Mouse (Mus musculus) cerebellum, adult 2 months (tissue): Measurements from ENCODE around the gene Stt3b. TPM values are rescaled to one million over a fixed set of nuclear protein-coding genes. Genes with fewer than 3 reads are reported as not detected.

ENCODE experiments used
- DNase-seq, 2 experiments: peaks; one replicate each; pipeline ENCODE4 v3.0.0; 2021
- H3K27ac ChIP-seq: fragments of 200-500 bp; 2 replicates; pipeline ENCODE4 v1.5.1; 2012; ENCODE audit warnings: low read length, control low read depth, inconsistent platforms; ENCODE audit not compliant: insufficient read depth
- H3K27me3 ChIP-seq: fragments of 200-500 bp; 2 replicates; pipeline ENCODE4 v1.6.1; 2012; ENCODE audit warnings: inconsistent platforms, mild to moderate bottlenecking, low read length, moderate library complexity; ENCODE audit not compliant: control insufficient read depth, insufficient read depth
- H3K4me1 ChIP-seq: fragments of 200-500 bp; 2 replicates; pipeline ENCODE4 v1.6.1; 2011; ENCODE audit warnings: low read length; ENCODE audit not compliant: control insufficient read depth, insufficient read depth
- H3K4me3 ChIP-seq: fragments of 200-500 bp; replicated peaks from 2 replicates; pipeline ENCODE3; 2011; ENCODE audit warnings: mild to moderate bottlenecking, low read depth, low read length, control low read depth; ENCODE audit not compliant: insufficient read depth
- CTCF ChIP-seq: fragments of 200-500 bp; IDR thresholded peaks from 2 replicates; pipeline ENCODE4 v1.5.1; 2011; ENCODE audit warnings: low read depth, mild to moderate bottlenecking, control low read depth, low read length, moderate library complexity, borderline replicate concordance; ENCODE audit not compliant: insufficient read depth
- POLR2A ChIP-seq: fragments of 200-500 bp; IDR thresholded peaks from 2 replicates; pipeline ENCODE4 v1.6.1; 2011; ENCODE audit warnings: low read length, control low read depth, borderline replicate concordance; ENCODE audit not compliant: insufficient read depth
- WGBS: fragments of 180-500 bp; shearing (Covaris S2); methylation state at CpG from one replicate; pipeline ENCODE4 v1.1.7; 2018; 5-methylcytosine and 5-hydroxymethylcytosine counted together
- polyA plus RNA-seq: library from polyadenylated mRNA; depleted of rRNA; stranded (reverse); fragments of >200 nt; gene quantifications from 2 replicates; pipeline ENCODE4 v1.2.3, GENCODE M21; 2012

The Stt3b gene
- polyA plus RNA-seq, 1 experiment: 37.2 TPM

DNA sequence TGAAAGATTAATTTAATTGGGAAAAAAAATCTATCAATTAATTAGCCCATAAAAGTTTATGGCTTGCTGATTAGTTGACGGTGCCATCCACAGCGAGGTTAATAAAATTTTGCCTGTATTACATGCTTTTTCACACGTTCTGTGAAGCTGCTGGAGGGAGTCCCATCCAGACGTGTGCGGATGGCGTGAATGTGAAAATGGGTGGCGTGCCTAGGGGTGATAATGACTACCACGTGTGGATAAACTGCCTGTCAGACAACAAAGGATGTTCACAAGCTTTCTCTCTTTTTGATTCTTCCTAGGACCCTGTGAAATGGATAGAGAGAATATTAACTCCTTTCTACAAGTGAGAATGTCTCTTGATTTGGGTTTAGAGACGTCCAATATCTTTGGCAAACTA, 31.4 kb upstream of the Stt3b start:
- H3K27ac ChIP-seq: no peak overlapping the region
- peaks cover 4% of the 10 kb centered on the region for H3K4me1 ChIP-seq
- H3K4me3 ChIP-seq: no peak overlapping the region
- 91% methylated on average over 9 of the region's 9 CpGs for WGBS
- DNase-seq: no peak
- TF ChIP-seq POLR2A (no peak), CTCF (no peak)
- H3K27me3 ChIP-seq: no peaks in the 10 kb centered on the region

DNA sequence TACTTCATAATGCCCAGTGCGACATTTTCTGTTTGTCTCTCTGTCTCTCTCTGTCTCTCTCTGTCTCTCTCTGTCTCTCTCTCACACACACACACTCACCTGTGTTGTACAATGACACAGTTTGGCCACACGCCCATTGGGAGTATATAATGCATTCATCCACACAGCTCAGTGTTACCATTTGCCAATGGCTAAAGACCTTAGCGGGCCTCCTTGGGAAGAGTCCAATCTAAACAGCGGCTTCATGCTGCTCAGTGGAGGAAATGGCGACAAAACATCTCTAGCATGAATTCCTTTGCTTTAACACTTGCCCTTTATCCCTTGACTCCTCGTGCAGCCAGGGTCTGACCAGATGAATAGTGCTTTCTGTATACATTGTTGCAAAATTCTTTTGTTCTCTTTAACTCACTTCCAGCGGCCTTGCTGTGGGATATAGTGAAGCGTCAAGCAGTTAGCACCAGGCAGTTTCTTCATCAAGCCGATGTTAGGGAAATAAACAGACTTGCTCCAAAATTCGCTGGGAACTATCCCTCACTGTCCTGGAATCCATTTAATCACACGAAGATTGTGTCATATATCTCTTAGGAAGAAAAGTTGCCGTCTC, 30.1 kb upstream of the Stt3b start:
- no peak for TF ChIP-seq POLR2A
- TF ChIP-seq CTCF: no peak
- Histone ChIP-seq H3K4me3 (no peak overlapping the region), H3K27me3 (no peaks in the 10 kb centered on the region), H3K27ac (no peak overlapping the region), H3K4me1 (peaks cover 4% of the 10 kb centered on the region)
- no peak for DNase-seq
- WGBS: 54% methylated on average over 12 of the region's 12 CpGs

DNA sequence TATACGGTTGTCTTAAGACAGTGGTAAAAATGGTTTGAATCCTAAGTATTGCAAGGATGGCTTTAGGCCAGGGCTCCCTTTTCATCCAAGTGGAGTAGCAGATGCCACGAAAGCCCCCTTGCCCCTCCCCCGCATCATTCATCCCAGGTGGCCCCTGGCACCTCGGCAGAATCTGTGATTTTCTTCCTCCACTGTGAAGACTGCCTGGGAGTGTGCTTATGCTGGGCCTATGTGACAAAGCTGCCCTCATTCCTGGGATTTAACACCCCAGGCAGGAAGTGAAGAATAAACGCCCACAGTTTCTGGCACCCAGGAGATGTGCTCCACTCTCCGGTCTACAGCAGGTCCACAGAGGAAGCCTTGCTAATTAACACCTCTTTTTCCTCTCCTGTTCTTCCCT, 28.6 kb upstream of the Stt3b start:
- WGBS: 9% methylated on average over 6 of the region's 6 CpGs
- H3K4me3 ChIP-seq: no peak overlapping the region
- peaks cover 4% of the 10 kb centered on the region for H3K4me1 ChIP-seq
- DNase-seq: peak; percentile 39 to 49
- no peak overlapping the region for H3K27ac ChIP-seq
- TF ChIP-seq CTCF: no peak
- no peak for TF ChIP-seq POLR2A
- H3K27me3 ChIP-seq: no peaks in the 10 kb centered on the region

DNA sequence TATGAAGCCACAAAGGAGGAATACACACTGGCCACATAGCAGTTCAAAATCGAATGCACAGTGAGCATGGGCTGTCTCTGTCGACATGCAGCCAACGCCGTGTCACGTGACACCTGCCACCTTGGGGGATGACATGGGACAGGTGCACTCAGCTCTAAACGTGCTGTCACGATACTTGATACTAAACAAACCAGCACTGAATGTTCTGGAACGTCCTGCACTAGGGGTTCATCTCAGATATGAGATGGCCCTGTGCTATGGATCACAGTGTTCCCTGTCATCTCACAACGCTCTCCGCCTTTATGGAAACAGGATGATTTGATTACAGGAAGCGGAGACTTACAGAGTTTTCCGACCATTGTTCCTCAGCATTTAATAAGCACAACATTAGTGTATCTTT, 22.8 kb upstream of the Stt3b start:
- 76% methylated on average over 12 of the region's 12 CpGs for whole genome bisulfite sequencing
- no peaks in the 10 kb centered on the region for H3K27me3 ChIP-seq
- H3K4me3 ChIP-seq: no peak overlapping the region
- no peak for DNase-seq
- no peak overlapping the region for H3K27ac ChIP-seq
- H3K4me1 ChIP-seq: 0 out of 2 replicates have a peak, but pooled peaks cover under 1% of the 10 kb centered on the region
- TF ChIP-seq CTCF: no peak
- no peak for TF ChIP-seq POLR2A

DNA sequence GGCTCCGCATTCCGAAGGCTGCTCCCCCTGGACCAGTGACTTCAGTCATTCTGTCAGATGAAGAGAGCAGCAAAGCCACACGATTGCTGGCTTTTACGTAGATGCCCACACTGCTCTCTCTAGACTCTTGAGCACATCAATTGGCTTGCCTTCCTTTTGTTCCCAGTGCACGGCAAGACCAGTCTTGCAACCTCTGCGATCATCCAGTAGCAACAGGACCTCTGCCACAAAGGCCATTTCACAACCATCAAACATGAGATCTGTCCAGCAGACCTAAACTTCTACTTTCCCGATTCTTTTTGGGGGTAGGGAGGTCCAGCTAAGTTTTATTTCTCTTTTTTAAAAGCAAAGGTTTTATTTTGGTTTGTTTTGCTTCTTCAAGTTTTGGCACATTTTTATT, 22.1 kb upstream of the Stt3b start:
- no peaks in the 10 kb centered on the region for H3K27me3 ChIP-seq
- DNase-seq: no peak
- no peak for TF ChIP-seq CTCF
- TF ChIP-seq POLR2A: no peak
- no peak overlapping the region for H3K27ac ChIP-seq
- no peaks in the 10 kb centered on the region for H3K4me1 ChIP-seq
- H3K4me3 ChIP-seq: no peak overlapping the region
- WGBS: 86% methylated on average over 7 of the region's 7 CpGs

DNA sequence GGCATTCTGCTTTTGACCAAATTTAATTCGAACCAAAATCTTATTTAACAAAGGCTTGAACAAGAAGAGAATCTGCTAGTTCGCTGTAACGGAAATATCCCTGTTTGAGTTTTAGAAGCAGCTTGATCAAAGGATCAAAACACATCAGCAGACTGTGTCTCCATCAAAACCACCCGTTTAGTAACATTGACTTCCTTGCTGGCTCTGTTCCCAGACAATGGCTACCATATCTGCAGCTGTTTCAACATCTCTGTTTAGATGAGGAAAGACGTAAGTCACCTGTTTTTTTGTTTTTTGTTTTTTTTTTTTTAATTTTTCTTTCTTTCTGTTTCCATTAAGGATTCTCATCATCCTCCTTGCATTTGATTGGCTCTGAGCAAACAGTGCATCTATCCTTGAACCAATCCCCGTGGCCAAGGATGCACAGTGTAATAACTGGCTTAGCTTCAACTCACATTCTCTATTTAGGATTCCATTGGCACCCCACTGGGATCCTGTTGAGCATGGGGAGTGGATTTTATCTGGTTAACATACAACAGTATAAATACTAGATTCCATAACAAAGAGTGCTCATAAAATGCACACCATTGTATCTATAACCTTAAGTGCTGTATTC, 20.7 kb upstream of the Stt3b start:
- H3K27ac ChIP-seq: no peak overlapping the region
- WGBS: 61% methylated on average over 6 of the region's 6 CpGs
- TF ChIP-seq CTCF (no peak), POLR2A (no peak)
- H3K4me1 ChIP-seq: no peaks in the 10 kb centered on the region
- no peak for DNase-seq
- H3K27me3 ChIP-seq: no peaks in the 10 kb centered on the region
- no peak overlapping the region for H3K4me3 ChIP-seq

DNA sequence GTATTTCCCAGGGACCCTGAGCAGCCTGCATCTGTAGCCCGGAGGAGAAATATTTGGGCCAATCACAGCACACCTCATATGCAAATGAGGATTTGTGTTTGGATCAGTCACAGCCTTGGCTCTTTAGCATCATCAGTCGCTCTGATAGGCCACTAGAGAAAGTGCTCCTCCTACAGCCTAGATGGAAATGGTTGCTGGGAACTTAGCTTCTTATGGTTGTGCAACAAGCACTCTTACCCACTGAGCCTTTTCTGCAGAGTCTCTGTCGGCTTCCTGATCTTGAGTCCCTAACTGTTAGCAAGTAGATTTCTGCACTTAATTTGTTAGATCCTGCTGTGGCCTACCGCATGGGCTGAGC, 16.3 kb upstream of the Stt3b start:
- WGBS: 85% methylated on average over 4 of the region's 4 CpGs
- TF ChIP-seq CTCF (no peak), POLR2A (no peak)
- no peak for DNase-seq
- H3K27ac ChIP-seq: no peak overlapping the region
- H3K4me3 ChIP-seq: no peak overlapping the region
- H3K4me1 ChIP-seq: no peaks in the 10 kb centered on the region
- no peaks in the 10 kb centered on the region; the same call in 1 of the 2 replicates for H3K27me3 ChIP-seq

DNA sequence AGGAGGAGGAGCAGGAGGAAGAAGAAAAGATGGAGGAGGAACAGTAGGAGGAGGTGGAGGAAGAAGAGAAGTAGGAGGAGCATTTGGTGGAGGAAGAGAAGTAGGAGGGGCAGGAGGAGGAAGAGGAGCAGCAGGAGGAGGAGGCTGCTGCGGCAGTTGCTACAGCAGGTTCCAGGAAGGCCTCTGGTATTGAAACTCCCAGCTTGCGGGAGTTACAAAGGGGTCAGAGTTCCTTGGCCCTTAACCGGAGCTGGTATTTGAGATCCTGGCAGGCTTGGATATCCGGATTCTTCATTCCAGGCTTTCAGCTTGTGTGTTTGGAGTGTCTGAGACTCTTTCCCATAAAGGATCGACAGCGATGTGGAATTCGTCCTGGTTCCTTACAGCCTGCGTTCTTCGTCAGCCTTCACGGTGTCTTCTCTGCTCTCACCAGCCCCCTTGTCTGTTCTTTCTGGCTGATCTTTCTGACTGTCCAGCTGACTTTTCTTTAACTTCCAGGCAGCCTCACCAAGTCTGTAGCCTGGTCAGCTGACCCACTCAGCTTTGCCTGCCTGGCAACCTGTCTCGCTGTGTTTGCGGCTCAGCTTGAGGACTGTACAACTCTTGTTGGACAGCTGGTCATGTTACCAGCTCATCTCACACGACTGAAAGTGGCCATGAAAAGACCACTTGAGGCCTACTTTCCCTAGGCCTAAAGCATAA, 15.8 kb upstream of the Stt3b start:
- Histone ChIP-seq H3K4me1 (no peaks in the 10 kb centered on the region), H3K27ac (no peak overlapping the region), H3K4me3 (no peak overlapping the region), H3K27me3 (no peaks in the 10 kb centered on the region; the same call in 1 of the 2 replicates)
- DNase-seq: no peak
- WGBS: 71% methylated on average over 13 of the region's 13 CpGs
- TF ChIP-seq POLR2A: no peak
- TF ChIP-seq CTCF: no peak
